Mouse (Mus musculus): ENCODE data around the gene Socs1.

Gene Socs1

DNA sequence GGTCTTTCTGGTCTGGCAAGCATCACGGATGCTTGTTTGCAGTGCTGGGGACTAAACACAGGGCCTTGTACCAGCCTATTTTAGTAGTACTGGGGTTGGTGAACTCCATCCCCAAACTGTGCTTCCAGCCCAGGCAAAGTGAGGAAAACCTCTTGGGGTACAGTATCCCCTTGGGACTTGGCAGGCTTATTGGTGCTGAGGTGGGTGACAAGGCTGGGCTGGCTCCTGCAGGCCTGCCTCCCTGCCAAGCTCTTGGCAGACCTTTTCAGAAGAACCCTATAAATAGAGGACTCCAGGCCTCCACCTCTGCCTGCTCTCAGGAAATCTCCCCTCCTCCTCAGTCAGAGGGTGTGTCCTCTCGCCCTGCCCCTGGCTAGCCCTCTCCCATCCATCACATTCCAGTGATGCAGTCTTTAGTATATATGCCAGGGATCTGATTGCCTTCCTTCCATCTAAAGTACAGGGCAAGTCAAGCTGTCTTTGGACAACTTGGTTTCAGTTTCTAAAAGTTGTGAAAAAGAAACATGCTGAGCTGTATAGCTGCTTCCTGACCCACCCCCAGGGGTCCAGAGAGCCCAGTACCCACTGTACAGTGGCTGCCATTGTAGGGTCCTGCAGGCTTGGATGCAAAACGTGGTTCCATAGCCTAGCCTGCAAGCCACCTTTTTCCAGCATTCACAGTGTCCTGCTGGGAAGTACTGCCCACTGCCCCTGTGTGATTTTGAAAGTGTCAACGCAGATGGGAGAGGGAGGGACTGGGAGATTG is 1.6 kb upstream of the Socs1 start:
- DNase-seq (ENCODE audit: low read depth) = no peak

DNA sequence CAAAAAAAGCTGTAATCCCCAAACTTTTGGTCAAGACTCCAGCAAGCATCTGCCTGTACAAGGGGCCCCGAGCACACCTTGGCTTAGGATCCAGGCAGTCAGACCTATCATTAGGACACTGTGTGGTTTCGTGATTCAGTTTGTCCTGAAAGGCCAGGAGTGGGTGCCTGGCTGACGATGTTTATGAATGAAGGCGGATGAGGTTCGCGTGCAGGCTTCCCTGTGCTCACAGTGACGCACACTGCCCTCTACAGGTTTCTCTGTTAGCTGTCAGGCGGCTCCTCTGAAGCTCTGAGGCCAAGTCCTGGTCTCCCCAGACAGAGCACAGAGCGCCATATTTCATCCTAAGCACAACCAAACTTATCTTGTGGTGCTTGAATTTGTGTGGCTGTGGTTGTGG is 952 bp upstream of the Socs1 start:
- peak; percentile 78 for DNase-seq (ENCODE audit: low read depth)

DNA sequence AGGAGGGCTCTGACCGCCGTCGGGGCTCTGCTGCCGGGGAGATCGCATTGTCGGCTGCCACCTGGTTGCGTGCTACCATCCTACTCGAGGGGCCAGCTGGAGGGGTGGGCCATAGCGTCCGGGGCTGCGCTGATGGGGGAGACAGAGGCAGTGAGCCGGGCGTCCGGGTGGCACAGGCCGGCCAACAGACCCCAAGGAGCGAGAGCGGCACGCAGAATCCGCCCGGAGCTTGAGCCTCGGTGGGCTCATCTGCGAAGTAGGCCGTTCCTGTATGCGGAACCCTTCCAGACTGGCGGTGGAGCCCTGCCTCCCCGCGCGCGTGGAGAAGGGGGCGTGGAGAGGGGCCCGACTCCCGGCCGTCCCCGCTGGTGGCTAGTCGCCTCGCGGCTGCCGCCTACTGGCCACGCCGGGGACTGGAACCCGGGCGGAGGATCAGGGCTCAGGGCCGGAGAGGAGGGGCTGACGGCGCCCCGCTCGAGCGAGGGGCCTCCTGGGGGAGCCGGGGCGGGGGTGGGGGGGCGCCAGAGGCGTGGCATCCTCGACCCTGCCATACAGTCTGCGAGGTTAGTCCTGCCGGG is 454 bp downstream of the Socs1 start:
- DNase-seq (ENCODE audit: low read depth) = peak; percentile 70

DNA sequence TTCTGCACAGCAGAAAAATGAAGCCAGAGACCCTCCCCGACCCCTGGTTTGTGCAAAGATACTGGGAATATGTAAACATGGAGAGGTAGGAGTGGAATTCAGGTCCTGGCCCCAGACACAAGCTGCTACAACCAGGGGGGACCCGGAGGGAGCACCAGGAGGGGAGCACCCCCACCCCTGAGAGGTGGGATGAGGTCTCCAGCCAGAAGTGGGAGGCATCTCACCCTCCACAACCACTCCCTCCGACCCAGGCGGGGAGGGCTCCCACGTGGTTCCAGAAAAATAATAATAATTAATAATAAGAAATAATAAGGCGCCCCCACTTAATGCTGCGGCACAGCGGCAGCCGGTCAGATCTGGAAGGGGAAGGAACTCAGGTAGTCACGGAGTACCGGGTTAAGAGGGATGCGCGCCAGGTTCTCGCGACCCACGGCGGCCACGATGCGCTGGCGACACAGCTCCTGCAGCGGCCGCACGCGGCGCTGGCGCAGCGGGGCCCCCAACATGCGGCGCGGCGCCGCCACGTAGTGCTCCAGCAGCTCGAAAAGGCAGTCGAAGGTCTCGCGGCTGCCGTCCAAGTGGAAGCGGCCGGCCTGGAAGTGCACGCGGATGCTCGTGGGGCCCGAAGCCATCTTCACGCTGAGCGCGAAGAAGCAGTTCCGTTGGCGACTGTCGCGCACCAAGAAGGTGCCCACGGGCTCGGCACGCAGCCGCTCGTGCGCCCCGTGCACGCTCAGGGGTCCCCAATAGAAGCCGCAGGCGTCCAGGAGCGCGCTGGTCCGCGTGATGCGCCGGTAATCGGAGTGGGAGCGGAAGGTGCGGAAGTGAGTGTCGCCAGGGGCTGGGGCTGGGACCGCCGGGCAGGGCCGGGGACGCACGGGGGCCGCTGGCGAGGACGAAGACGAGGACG is 1.2 kb downstream of the Socs1 start:
- no peak for DNase-seq (ENCODE audit: low read depth)

DNA sequence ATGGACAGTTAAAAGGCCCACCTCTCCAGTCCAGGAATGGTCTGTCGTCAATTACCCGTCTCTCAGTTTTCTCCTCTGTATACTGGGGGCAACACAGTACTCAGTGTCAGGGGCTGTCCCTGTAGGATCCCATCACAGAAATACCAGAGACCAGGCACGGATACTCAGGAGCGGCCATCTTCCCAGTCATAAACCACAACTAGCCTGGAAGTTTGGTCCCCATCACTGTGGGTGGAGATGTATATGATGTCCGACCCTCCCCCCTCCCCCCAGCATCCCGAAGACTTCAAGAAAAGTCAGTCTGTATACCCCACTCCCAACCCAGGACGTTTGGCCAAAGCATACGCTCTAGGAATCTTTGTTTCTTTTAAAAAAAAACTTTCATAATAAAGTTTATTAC is 1.9 kb downstream of the Socs1 start:
- DNase-seq (ENCODE audit: low read depth) = no peak

DNA sequence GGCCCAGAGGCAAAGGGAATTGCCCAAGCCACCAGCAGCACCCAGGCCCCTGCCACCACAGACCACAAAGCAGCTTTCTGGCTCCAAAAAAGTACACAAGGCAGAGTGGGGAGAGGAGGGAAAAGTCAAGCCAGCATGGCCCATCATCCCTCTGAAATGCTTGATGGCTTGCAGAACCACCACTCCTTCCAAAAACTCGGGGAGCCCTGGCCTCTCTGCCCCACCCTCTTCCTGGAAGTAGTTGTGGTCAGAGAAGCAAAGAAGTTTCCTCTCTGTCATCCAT is 2.2 kb downstream of the Socs1 start:
- DNase-seq (ENCODE audit: low read depth) = no peak

DNA sequence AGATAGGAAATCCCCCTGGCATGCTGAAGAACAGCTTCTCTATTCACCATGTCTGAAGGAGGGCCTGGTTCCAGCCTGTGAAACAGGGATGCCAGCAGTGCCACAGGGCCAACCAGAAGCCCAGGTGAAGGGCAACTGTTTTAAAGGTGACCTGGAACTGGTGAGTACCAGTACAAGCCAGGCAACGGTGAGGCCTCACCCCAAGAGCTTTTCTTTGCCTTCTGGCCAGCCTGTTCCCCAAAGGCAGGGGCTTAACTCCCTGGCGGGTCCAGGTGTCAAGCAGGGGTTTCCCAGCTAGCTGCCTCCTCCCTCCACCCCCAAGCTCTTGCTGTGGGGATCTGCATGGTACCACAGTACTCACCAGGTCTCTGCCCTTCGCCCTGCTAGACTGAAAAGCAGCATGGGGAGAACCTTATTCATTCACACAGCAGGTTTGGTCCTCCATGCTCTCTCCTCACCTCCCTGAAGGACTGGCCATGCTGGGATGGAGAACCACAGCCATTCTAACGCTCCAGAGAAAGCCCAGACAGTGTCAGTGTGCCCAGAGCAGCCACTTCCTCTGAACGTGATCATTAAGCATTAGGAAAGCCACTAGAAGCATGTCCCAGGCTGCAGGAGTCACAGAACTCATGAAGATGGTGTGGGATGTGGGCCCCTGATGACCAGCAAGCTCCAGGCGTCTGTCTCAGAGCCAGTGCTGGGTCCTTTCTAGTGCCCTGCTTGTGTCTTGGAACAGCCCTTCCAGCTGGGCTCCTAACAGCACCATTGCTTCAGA is 2.8 kb downstream of the Socs1 start:
- no peak for DNase-seq (ENCODE audit: low read depth)

DNA sequence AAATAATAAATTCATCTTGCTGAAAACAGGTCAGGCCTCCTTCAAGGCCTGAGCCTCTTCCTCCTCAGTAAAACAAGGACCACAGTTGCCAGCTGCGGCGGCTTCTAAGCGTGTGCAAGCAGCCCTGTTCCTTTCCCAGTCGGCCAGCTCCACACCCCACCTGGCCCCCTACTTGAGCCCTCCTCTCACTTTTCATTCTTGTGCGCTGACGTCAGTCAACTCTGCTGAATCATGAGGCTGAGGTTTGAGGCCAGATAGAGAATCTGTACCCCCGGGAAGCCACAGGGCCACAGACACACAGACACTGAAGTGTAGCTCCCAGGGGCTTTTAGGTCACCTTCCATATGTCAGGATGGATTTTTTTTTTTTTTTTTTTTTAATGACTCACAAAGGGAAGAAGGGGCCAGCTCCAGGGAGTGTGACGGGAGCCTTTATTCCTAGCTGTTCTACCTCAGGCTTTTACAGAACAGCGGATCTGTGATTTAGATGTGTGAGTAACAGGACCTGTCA is 3.4 kb downstream of the Socs1 start:
- peak; percentile 33 for DNase-seq (ENCODE audit: low read depth)

DNA sequence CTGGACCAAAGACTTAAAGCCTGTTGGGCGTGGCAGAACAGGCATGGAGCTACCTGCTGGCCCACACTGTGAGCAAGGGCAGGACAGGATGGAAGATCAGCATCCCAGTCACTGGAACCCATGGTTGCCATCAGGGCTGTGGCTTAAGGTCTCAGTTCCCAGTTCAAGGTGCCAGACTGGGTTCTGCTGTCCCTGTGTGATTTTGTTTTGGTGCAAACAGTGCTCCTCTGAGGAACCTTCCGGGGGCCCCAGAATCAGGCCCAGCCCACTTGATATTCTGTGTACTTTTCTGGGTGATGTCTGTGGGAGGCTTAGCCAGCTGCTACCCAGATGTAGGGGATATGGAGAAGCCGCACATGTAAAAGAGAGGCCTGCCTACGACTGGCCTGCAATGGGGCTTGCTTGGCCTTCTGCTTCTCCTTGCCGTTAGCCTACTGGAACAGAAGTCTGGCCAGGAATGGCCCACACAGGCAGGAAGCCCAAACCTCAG is 4.7 kb downstream of the Socs1 start:
- no peak for DNase-seq (ENCODE audit: low read depth)

DNA sequence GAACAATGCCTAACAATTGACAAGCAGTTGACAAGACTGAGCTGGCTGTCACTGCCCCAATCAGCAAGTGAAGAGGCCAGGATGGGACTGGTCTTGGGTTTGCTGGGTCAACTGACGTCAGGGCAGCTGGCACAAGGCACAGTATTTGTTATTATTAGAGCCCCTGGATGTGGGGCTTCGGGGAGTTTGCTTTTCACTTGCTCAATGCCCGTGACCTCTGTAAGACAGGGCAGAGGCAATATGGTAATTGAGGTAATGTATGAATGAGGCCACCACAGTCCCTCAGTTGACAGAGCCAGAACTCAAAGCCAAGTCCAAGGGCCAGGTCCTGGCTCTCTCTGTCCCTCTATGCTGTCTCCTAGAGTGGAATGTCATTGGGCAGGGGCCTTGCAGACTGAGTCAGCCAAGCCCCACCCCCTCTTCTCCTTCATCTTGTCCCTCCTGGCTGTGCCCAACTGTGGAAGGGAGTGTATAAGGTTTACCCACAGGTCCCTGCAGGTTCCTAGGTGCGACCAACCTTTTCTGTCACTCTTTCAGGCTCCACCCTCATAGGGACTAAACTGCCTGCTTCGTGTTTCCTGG is 7.7 kb downstream of the Socs1 start:
- no peak for DNase-seq (ENCODE audit: low read depth)

DNA sequence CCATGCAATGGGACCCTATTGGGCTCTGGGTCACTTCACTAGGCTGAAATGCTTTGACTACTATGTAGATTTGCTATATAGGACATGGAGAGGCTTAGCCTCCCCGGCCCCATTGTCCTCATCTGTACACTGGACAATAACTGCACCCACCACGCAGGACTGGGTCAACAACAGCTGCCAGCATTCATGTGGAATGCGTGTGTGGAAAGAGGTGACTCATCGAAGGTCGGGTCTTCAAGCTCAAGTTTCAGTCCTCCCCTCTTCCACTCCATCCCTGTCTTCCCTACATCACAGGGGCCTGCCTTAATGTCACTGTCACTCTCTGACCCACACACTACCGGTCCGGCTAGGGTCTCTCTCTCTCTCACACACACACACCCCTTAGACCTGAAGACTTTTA is 9.0 kb downstream of the Socs1 start:
- DNase-seq (ENCODE audit: low read depth) = no peak

DNA sequence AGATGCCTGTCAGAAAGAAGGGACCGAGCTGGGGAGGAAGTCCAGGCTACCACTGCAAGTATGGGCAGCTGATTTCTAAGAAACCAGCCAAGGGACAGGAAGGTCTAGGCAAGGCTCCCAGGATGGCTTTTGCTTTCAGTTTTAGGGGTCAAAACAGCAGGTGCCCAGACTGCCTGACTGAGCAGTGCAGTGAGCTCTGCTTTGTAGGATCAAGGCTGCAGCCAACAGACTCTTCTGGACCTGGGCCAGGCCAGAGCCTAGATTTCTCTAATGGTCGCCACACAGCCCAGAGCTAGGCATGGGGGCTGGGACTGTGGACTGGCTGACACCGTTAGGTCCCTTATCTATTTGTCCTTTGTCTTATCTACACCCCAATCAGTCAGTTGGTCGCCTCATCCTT is 10.6 kb downstream of the Socs1 start:
- no peak for DNase-seq (ENCODE audit: low read depth)

DNA sequence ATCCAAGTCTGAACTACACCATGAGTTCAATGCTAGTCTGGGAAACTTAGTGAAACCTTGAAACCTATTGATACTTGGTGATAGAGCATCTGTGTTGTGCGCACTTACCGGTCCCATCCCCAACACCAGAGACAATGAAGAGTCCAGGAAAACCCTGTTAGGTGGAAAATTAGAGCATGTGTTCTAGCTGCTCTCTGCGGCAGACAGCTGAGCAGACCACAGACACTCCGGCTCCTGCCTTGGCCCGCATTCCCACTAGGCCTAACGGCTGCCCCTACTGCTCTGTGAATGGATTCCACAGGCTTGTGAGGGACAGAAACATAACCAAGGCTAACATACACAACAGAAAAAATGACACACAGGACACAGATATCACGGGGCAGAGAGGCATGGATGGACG is 11.8 kb downstream of the Socs1 start:
- DNase-seq (ENCODE audit: low read depth) = no peak

DNA sequence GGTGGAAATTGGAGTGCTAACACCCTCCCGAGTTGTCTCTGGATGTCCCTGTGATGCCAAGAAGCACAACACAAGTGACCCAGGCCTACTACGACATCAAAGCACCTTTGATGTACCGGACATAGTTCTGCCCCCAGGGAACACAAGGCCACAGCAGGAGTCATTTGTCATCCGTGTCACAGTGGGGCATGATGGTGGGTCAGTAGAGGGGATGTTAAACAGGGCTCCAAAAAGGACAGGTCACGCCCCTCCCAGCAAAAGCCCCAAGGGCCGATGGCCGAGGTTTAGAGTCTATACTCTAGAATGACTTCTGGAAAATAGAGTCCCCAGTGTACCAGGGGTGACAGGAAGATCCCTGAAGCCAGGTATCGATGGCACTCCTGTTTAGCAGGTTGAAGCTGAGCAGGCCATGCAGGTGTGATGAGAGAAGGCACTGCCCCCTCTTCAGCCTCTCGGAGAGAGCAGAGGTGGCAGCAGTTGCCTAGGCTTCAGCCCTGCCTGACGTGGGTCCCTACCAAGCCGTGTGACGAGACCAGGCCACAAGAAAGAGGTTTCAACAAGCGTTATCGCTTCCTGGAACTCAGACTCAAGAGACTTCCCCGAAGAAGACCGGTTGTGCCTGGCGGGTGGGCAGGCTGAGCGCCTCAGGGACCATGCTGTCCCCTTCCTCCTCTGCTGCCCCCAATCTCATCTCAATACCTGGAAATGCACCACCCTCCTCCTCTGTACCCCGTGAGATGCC is 13.4 kb downstream of the Socs1 start:
- DNase-seq (ENCODE audit: low read depth) = no peak

DNA sequence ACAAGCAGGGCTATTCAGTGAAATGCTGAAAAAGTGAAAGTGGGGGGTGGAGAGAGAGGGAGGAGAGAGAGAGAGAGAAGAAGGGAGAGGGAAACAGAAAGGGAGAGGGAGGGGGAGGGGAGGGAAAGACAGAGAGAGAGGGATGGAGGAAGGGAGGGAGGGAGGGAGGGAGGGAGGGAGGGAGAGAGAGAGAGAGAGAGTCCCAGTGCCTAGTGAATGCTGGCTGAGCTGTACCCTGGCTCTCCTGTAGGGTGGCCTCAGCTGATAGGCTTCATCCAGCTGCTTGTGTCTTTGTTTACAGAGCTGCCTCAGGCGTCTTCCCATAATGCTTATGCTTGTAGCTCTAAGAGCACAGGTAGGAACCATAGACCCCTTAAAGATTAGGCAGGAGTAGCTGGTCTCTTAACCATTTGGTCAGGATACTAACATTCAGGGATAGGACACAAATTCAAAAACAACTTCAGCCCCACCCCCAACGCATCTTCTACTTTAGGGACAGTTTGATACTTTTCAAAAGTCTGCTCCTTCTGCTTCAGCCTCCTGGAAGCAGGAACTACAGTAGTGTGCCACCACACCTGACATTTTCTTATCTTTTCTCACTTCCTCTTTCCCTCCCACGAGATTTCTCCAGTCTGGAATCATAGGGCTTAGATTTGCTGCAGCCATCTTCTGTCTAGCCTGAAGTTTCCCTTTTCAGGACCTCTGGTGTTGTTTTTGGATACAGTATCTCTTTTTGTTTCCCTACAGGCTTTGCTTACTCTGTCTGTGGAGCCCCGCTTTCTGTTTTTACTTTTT is 14.6 kb downstream of the Socs1 start:
- DNase-seq (ENCODE audit: low read depth) = no peak

DNA sequence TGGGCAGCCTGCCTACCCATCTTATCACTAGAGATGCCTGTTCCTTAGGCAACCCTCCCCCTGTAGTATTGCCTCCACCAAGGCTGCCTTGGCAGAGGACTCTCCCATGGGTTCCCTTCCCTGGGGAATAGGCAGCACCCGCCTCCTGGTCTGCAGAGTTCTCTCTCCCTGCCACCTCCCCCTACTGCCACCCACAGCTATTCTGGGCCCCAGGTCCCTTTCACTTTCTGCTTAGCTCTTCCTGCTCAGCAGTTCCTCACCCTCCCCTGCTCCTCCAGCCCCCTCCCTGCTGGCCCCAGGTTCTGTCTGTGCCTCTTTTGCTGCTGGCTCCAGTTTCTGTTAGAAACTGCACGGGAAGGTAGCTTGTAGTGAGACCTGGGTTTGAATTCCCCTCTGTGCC is 15.7 kb downstream of the Socs1 start:
- no peak for DNase-seq (ENCODE audit: low read depth)

DNA sequence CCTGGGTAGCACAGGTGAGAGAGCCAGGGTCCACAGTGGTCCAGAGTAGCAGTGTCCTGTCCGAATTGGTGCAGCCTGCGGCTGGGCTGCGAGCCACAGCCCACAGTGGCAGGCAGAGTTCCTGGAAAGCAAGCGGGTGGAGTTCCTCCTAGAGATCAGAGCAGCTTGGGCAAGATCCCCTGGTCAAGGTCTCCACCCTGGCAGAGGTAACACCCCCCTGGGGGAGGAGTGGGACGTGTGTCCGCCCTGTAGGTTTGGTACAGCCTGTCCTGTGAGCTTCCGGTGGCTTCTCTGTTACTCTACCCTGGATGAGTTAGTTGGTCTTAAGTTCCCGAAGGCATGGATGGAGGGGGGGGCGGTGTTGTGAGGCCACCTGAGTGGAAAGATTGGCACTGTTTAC is 16.5 kb downstream of the Socs1 start:
- no peak for DNase-seq (ENCODE audit: low read depth)

DNA sequence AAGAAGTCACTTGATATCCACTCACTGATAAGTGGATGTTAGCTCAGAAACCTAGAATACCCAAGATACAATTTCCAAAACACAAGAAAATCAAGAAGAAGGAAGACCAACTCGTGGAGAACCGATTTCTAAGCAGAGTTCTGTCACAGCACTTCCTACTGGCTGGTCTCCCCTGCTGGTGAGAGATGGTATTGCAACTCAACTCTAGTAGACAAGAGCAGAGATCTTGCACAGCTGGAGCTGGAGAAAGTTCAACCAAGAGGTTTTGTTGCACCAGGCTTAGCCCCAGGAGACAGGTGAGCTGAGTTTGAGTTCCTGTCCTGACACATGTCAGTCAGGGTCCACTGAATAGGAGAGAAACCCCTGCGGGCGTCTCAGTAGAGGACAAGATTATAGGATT is 18.2 kb downstream of the Socs1 start:
- peak; percentile 30 for DNase-seq (ENCODE audit: low read depth)

DNA sequence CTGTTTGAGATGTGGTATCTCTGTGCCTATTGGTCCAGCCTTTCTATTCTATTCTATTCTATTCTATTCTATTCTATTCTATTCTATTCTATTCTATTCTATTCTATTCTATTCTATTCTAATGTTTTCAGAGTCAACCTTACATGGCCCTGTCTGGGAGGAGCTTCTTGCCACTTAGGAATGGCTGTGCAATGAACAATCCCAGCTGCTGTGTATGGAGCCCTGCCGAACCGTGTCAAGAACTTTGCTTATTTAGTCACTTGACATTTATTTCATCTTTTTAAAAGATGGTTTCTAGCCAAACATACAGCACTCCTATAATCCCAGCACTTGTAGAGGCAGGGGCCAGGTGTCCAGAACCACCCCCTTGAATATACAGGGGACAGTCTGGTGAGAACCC is 21.0 kb downstream of the Socs1 start:
- no peak for DNase-seq (ENCODE audit: low read depth)
